Mouse (Mus musculus) liver, embryonic 14.5 days (tissue): ENCODE data around the gene Zfp354c.

Experiments
- CTCF ChIP-seq: IDR thresholded peaks from 2 replicates; pipeline ENCODE4 v1.5.1; 2016; ENCODE audit warnings: antibody characterized with exemption, low read depth, control low read depth
- EP300 ChIP-seq: IDR thresholded peaks from 2 replicates; pipeline ENCODE4 v1.6.1; 2016; ENCODE audit warnings: antibody characterized with exemption, low read depth

DNA sequence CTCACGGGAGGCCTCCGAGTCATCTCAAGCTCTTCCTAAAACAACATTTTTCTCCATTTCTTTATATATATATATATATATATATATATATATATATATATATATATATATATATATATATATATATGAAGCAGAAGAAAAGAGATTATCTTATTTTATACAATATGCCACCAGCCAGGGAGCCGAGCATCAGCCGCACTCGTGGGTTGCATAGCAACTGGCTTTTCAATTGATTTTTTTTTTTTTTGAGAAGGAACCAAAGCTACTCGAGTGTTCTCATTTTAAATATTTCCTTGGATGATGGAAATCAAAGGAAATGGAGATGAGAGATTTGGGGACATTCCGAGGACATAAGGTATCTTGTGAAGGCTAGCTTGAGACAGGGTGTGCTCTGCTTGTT is 61.1 kb downstream of the Zfp354c start:
- TF ChIP-seq CTCF (no peak), EP300 (no peak)
